Mouse (Mus musculus) G1E (cell line): ENCODE results near the gene Arl9.

ENCODE experiments used
- CTCF ChIP-seq: IDR thresholded peaks from 2 replicates; pipeline ENCODE4 v1.5.1; 2012; ENCODE audit warnings: low read depth, low read length, inconsistent platforms, mixed read lengths
- GATA1 ChIP-seq: IDR thresholded peaks from 2 replicates; pipeline ENCODE4 v1.6.1; 2012; ENCODE audit warnings: borderline replicate concordance, low read length, inconsistent platforms, mixed read lengths
- GATA2 ChIP-seq: IDR thresholded peaks from 2 replicates; pipeline ENCODE4 v1.6.1; 2012; ENCODE audit warnings: low read depth, low read length, inconsistent platforms, borderline replicate concordance
- POLR2AphosphoS5 ChIP-seq: IDR thresholded peaks from 2 replicates; pipeline ENCODE4 v1.6.1; 2012; ENCODE audit warnings: low read depth, low read length, inconsistent platforms; ENCODE audit not compliant: insufficient replicate concordance
- TAL1 ChIP-seq: conservative IDR thresholded peaks from 2 replicates; pipeline ENCODE4 v1.6.1; 2012; ENCODE audit warnings: low read depth, low read length, inconsistent platforms, mixed read lengths

DNA sequence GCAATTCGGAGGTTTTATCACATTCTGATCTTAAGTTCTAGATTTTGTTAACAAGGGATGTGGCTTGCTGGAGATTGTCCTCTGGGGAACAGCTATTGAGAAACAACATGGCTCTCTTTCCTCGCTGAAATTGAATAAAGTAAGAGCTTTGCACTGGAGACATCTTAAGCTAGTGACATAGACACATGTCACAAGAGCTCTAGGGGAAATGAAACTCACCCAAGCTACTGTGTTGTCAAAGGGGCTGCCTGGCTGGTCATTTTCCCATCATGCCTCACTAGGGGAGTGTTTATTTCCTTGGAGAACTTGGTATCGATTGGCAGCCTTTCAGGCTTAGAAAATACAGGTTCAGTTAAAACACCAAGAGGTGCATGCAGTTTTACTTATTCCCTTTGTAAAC, 9.3 kb downstream of the Arl9 start:
- TF ChIP-seq CTCF, result no peak
- TF ChIP-seq TAL1, result no peak
- no peak for TF ChIP-seq GATA1
- TF ChIP-seq POLR2AphosphoS5, result no peak
- TF ChIP-seq GATA2, result no peak
